Mouse (Mus musculus) limb, embryonic 10.5 days (tissue): Measurements from ENCODE around the gene Pts. TPM values are rescaled to one million over a fixed set of nuclear protein-coding genes. Genes with fewer than 3 reads are reported as not detected.

Source experiments
- DNase-seq: peaks from one replicate; pipeline ENCODE4 v3.0.0-alpha.2; 2017; ENCODE audit warnings: low spot score
- H3K27ac ChIP-seq: fragments of 300-500 bp; sonication (generic); 2 replicates; pipeline ENCODE4 v1.5.1; 2016; ENCODE audit warnings: mild to moderate bottlenecking
- H3K27me3 ChIP-seq: fragments of 300-500 bp; sonication (generic); 2 replicates; pipeline ENCODE4 v1.6.1; 2016; ENCODE audit warnings: low read depth, mild to moderate bottlenecking; ENCODE audit not compliant: poor library complexity, severe bottlenecking
- H3K36me3 ChIP-seq: fragments of 300-500 bp; sonication (generic); 2 replicates; pipeline ENCODE4 v1.6.1; 2016; ENCODE audit warnings: mild to moderate bottlenecking, moderate library complexity
- H3K4me1 ChIP-seq: fragments of 300-500 bp; sonication (generic); 2 replicates; pipeline ENCODE4 v1.6.1; 2016
- H3K4me3 ChIP-seq: fragments of 300-500 bp; sonication (generic); 2 replicates; pipeline ENCODE4 v1.5.1; 2016; ENCODE audit warnings: mild to moderate bottlenecking, moderate library complexity
- H3K9me3 ChIP-seq: fragments of 300-500 bp; sonication (generic); replicated peaks from 2 replicates; pipeline ENCODE4 v1.6.1; 2016; ENCODE audit warnings: mild to moderate bottlenecking
- WGBS: fragments of 180-500 bp; shearing (Covaris S2); methylation state at CpG from one replicate; pipeline ENCODE4 v1.1.7; 2016; 5-methylcytosine and 5-hydroxymethylcytosine counted together
- polyA plus RNA-seq: library from polyadenylated mRNA; unstranded; fragments of >200 nt; fragmentation: Nextera tagmentation; extraction: Ambion mirVana; gene quantifications from 2 replicates; pipeline ENCODE4 v1.2.1, GENCODE M21; 2016

Gene Pts
- polyA plus RNA-seq, 1 experiment from 2014 or later = 59.2 TPM

GRCm38 (mm10) chr9:50475745-50476144 is 52.8 kb downstream of the Pts start:
- Histone ChIP-seq H3K4me3 (no peak overlapping the region), H3K4me1 (peaks cover 20% of the 10 kb centered on the region), H3K36me3 (no peaks in the 10 kb centered on the region), H3K9me3 (no peaks in the 10 kb centered on the region), H3K27ac (no peak overlapping the region), H3K27me3 (peaks cover 11% of the 10 kb centered on the region; the same call in 1 of the 2 replicates)
- 77% methylated on average over 8 of the region's 8 CpGs for WGBS
- DNase-seq = no peak

GRCm38 (mm10) chr9:50475318-50475717 is 53.2 kb downstream of the Pts start:
- no peak for DNase-seq
- WGBS = 88% methylated on average over 7 of the region's 7 CpGs
- Histone ChIP-seq H3K27ac (no peak overlapping the region), H3K36me3 (no peaks in the 10 kb centered on the region), H3K27me3 (peaks cover 11% of the 10 kb centered on the region; the same call in 1 of the 2 replicates), H3K4me3 (no peak overlapping the region), H3K4me1 (peaks cover 20% of the 10 kb centered on the region), H3K9me3 (no peaks in the 10 kb centered on the region)

Other genes starting within 250 kb of the Pts start
- 194 and 254 TPM in 2 replicates for gene Rpl10-ps3, start 183.8 kb downstream of the Pts start, polyA plus RNA-seq
- 0.29 TPM in 1 of 2 replicates, not detected in the other for gene Plet1, start 34.2 kb downstream of the Pts start, polyA plus RNA-seq
- 0.50 TPM in 1 of 2 replicates, not detected in the other for gene Il18, start 26.1 kb upstream of the Pts start, polyA plus RNA-seq
- 0.06 TPM in 1 of 2 replicates, not detected in the other for gene Bco2, start 26.5 kb upstream of the Pts start, polyA plus RNA-seq
- not detected in 2 replicates for gene Tex12, start 32.6 kb upstream of the Pts start, polyA plus RNA-seq
- 337 and 352 TPM in 2 replicates for gene Sdhd, start 75.1 kb upstream of the Pts start, polyA plus RNA-seq
- gene Timm8b, start 75.2 kb upstream of the Pts start, polyA plus RNA-seq = 297 and 307 TPM in 2 replicates
- gene Pih1d2, start 88.6 kb upstream of the Pts start, polyA plus RNA-seq = 5.1 and 5.4 TPM in 2 replicates
- 20.4 and 21.3 TPM in 2 replicates for gene Nkapd1, start 88.7 kb upstream of the Pts start, polyA plus RNA-seq
- gene Dlat, start 131.1 kb upstream of the Pts start, polyA plus RNA-seq = 61.7 and 62.1 TPM in 2 replicates
- gene Dixdc1, start 210.8 kb upstream of the Pts start, polyA plus RNA-seq = 33.8 and 36.8 TPM in 2 replicates
- 2.6 and 2.8 TPM in 2 replicates for gene 2310030G06Rik, start 217.8 kb upstream of the Pts start, polyA plus RNA-seq
- 2.4 and 3.1 TPM in 2 replicates for gene Cryab, start 222.6 kb upstream of the Pts start, polyA plus RNA-seq
- gene Hspb2, start 223.6 kb upstream of the Pts start, polyA plus RNA-seq = not detected in 2 replicates
- gene Fdxacb1, start 239.5 kb upstream of the Pts start, polyA plus RNA-seq = 12.6 and 14.0 TPM in 2 replicates
- gene Alg9, start 246.3 kb upstream of the Pts start, polyA plus RNA-seq = 42.2 and 43.0 TPM in 2 replicates
- gene 1110032A03Rik, start 246.8 kb upstream of the Pts start, polyA plus RNA-seq = 19.7 and 25.8 TPM in 2 replicates